Mouse (Mus musculus): Measurements from ENCODE around the gene Gstm2.

DNA sequence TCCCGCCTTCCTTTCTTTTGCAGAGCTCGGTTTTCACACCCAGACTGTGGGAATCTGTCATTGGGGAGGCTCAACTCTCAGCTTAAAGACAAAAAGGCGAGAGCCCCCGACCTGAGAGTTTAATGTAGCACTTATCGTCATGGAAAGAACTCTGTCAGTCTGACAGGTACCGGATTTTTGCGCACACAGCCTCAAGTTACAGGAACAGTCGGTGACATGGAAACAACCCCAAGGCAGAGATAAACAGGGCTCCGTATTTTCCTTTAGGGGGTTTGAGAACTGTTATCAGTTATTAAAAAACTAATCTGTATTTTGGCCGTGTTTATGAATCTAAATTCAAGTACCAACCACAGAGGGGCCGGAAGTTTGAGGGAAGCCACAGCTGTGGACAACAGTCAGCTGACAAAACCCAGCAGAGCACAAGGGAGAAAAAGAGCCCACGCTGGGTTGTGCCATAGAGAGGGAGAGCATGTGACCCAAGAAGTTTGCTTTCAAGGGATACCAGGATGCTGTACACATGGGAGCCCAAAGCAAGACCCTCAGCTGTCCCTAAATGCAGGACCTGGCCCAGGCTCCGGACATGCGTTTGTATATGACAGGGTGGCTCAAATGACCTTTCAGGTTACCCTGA is 32.1 kb upstream of the Gstm2 start:
- TF ChIP-seq CTCF (IDR thresholded peaks at IDR 0.05; ENCODE audit: control insufficient read depth, insufficient read depth, insufficient replicate concordance, low read depth, low read length), result no peak
- TF ChIP-seq POLR2A (IDR thresholded peaks at IDR 0.05; ENCODE audit: control insufficient read depth, low read depth, low read length), result no peak
